Mouse (Mus musculus) lung, embryonic 14.5 days (tissue): ENCODE measurements around the gene Sec14l1. TPM values are rescaled to one million over a fixed set of nuclear protein-coding genes. Genes with fewer than 3 reads are reported as not detected.

Experiments used
- ATAC-seq: fragments of 200-750 bp; cut with Nextera tagmentation; 2 replicates; pipeline ENCODE4 v1.8.0; 2017; ENCODE audit warnings: mild to moderate bottlenecking, moderate TSS enrichment, moderate library complexity; ENCODE audit not compliant: insufficient read depth
- DNase-seq: peaks from one replicate; pipeline ENCODE4 v3.0.0-alpha.2; 2015
- H3K27ac ChIP-seq: fragments of 300-500 bp; sonication (generic); 2 replicates; pipeline ENCODE4 v1.5.1; 2014; ENCODE audit warnings: low read depth, mild to moderate bottlenecking, moderate library complexity
- H3K27me3 ChIP-seq: fragments of 300-500 bp; sonication (generic); 2 replicates; pipeline ENCODE4 v1.6.1; 2014; ENCODE audit warnings: low read length, control low read depth; ENCODE audit not compliant: insufficient read depth
- H3K36me3 ChIP-seq: fragments of 300-500 bp; sonication (generic); 2 replicates; pipeline ENCODE4 v1.6.1; 2014; ENCODE audit warnings: control low read depth; ENCODE audit not compliant: insufficient read depth
- H3K4me1 ChIP-seq: fragments of 300-500 bp; sonication (generic); 2 replicates; pipeline ENCODE4 v1.6.1; 2014; ENCODE audit warnings: antibody characterized with exemption, control low read depth; ENCODE audit not compliant: insufficient read depth
- H3K4me2 ChIP-seq: fragments of 300-500 bp; sonication (generic); 2 replicates; pipeline ENCODE4 v1.6.1; 2014; ENCODE audit warnings: mild to moderate bottlenecking
- H3K4me3 ChIP-seq: fragments of 300-500 bp; sonication (generic); 2 replicates; pipeline ENCODE4 v1.5.1; 2014; ENCODE audit warnings: low read depth, low read length
- H3K9ac ChIP-seq: fragments of 300-500 bp; sonication (generic); 2 replicates; pipeline ENCODE4 v1.6.1; 2014
- H3K9me3 ChIP-seq: fragments of 300-500 bp; sonication (generic); 2 replicates; pipeline ENCODE4 v1.6.1; 2016; ENCODE audit warnings: low read depth, low read length, control low read depth
- CTCF ChIP-seq: IDR thresholded peaks from 2 replicates; pipeline ENCODE4 v1.5.1; 2016; ENCODE audit warnings: antibody characterized with exemption, low read depth
- WGBS: fragments of 180-500 bp; shearing (Covaris S2); extraction: QIAGEN DNeasy Blood & Tissue Kit; methylation state at CpG from one replicate; pipeline ENCODE4 v1.1.7; 2014; 5-methylcytosine and 5-hydroxymethylcytosine counted together
- polyA plus RNA-seq: library from polyadenylated mRNA; unstranded; fragments of >200 nt; fragmentation: Nextera tagmentation; extraction: Ambion mirVana; gene quantifications from 2 replicates; pipeline ENCODE4 v1.2.1, GENCODE M21; 2014

The Sec14l1 gene
- polyA plus RNA-seq, 1 experiment from 2014 or later: 46.2 TPM

GRCm38 (mm10) chr11:117097021-117097420 is 17.9 kb upstream of the Sec14l1 start:
- H3K27ac ChIP-seq: no peak overlapping the region
- no peak overlapping the region for H3K4me2 ChIP-seq
- H3K4me1 ChIP-seq: peaks cover 21% of the 10 kb centered on the region; the same call in 1 of the 2 replicates
- 66% methylated on average over 9 of the region's 9 CpGs for WGBS
- H3K9ac ChIP-seq: no peak overlapping the region
- H3K9me3 ChIP-seq: no peaks in the 10 kb centered on the region
- no peaks in the 10 kb centered on the region for H3K36me3 ChIP-seq
- no peak for TF ChIP-seq CTCF
- H3K4me3 ChIP-seq: no peak overlapping the region
- ATAC-seq (no peak), DNase-seq (no peak)
- no peaks in the 10 kb centered on the region for H3K27me3 ChIP-seq

GRCm38 (mm10) chr11:117098155-117098554 is 16.8 kb upstream of the Sec14l1 start:
- ATAC-seq: peak; percentile 58
- Histone ChIP-seq H3K4me1 (peaks cover 11% of the 10 kb centered on the region; the same call in 1 of the 2 replicates), H3K36me3 (no peaks in the 10 kb centered on the region), H3K9me3 (no peaks in the 10 kb centered on the region), H3K4me2 (no peak overlapping the region), H3K4me3 (no peak overlapping the region), H3K9ac (no peak overlapping the region), H3K27ac (peak overlapping the region; percentile 69), H3K27me3 (no peaks in the 10 kb centered on the region)
- peak; percentile 64 for DNase-seq
- 14% methylated on average over 5 of the region's 5 CpGs for WGBS
- no peak for TF ChIP-seq CTCF

GRCm38 (mm10) chr11:117098784-117099183 is 16.2 kb upstream of the Sec14l1 start:
- TF ChIP-seq CTCF: no peak
- Histone ChIP-seq H3K27ac (0 out of 2 replicates have a peak overlapping the region, but pooled peaks have one; percentile 69), H3K4me1 (peaks cover 13% of the 10 kb centered on the region), H3K4me2 (no peak overlapping the region), H3K36me3 (no peaks in the 10 kb centered on the region), H3K4me3 (no peak overlapping the region), H3K27me3 (no peaks in the 10 kb centered on the region), H3K9ac (no peak overlapping the region), H3K9me3 (no peaks in the 10 kb centered on the region)
- ATAC-seq: no peak
- no peak for DNase-seq
- WGBS: 61% methylated on average over 3 of the region's 3 CpGs

- Histone ChIP-seq H3K4me3 (no peak overlapping the region), H3K4me1 (peaks cover 16% of the 10 kb centered on the region), H3K9ac (no peak overlapping the region), H3K27ac (no peak overlapping the region), H3K4me2 (no peak overlapping the region), H3K9me3 (no peaks in the 10 kb centered on the region), H3K36me3 (no peaks in the 10 kb centered on the region), H3K27me3 (no peaks in the 10 kb centered on the region)
- no peak for TF ChIP-seq CTCF
- no peak for DNase-seq
- no peak for ATAC-seq
- WGBS: 40% methylated on average over 1 of the region's 2 CpGs
Measured at GRCm38 (mm10) chr11:117099372-117099771, 15.6 kb upstream of the Sec14l1 start.

GRCm38 (mm10) chr11:117101351-117101921 is 13.5 kb upstream of the Sec14l1 start:
- Histone ChIP-seq H3K4me3 (no peak overlapping the region), H3K4me2 (no peak overlapping the region), H3K9me3 (no peaks in the 10 kb centered on the region), H3K9ac (no peak overlapping the region), H3K4me1 (peaks cover 12% of the 10 kb centered on the region), H3K36me3 (no peaks in the 10 kb centered on the region), H3K27me3 (no peaks in the 10 kb centered on the region), H3K27ac (peak overlapping the region; percentile 63; the same call in 1 of the 2 replicates)
- TF ChIP-seq CTCF: no peak
- DNase-seq (peak; percentile 50), ATAC-seq (no peak)
- 60% methylated on average over 8 of the region's 8 CpGs for WGBS

GRCm38 (mm10) chr11:117101925-117102717 is 12.8 kb upstream of the Sec14l1 start:
- Histone ChIP-seq H3K9me3 (no peaks in the 10 kb centered on the region), H3K27ac (peak overlapping the region; percentile 42; the same call in 1 of the 2 replicates), H3K4me1 (peaks cover 12% of the 10 kb centered on the region), H3K9ac (no peak overlapping the region), H3K4me3 (no peak overlapping the region), H3K36me3 (no peaks in the 10 kb centered on the region), H3K4me2 (no peak overlapping the region), H3K27me3 (no peaks in the 10 kb centered on the region)
- TF ChIP-seq CTCF: no peak
- WGBS: 71% methylated on average over 14 of the region's 14 CpGs
- ATAC-seq: no peak
- DNase-seq: no peak

GRCm38 (mm10) chr11:117103523-117103922 is 11.4 kb upstream of the Sec14l1 start:
- Histone ChIP-seq H3K9me3 (no peaks in the 10 kb centered on the region), H3K9ac (no peak overlapping the region), H3K27ac (peak overlapping the region; percentile 50; the same call in 1 of the 2 replicates), H3K4me2 (no peak overlapping the region), H3K36me3 (no peaks in the 10 kb centered on the region), H3K27me3 (no peaks in the 10 kb centered on the region), H3K4me3 (no peak overlapping the region), H3K4me1 (peaks cover 10% of the 10 kb centered on the region)
- DNase-seq: no peak
- 60% methylated on average over 10 of the region's 10 CpGs for WGBS
- no peak for ATAC-seq
- no peak for TF ChIP-seq CTCF
